Mouse (Mus musculus) cortical plate, adult 2 months (tissue): ENCODE data around the gene Myadm.

ENCODE experiments used
- CTCF ChIP-seq: fragments of 200-500 bp; IDR thresholded peaks from 2 replicates; pipeline ENCODE4 v1.5.1; 2011; ENCODE audit warnings: mild to moderate bottlenecking, control low read depth, low read length; ENCODE audit not compliant: insufficient read depth; ENCODE audit errors: extremely low read depth
- POLR2A ChIP-seq: fragments of 200-500 bp; IDR thresholded peaks from 2 replicates; pipeline ENCODE4 v1.6.1; 2011; ENCODE audit warnings: mild to moderate bottlenecking, low read length, control low read depth; ENCODE audit not compliant: insufficient read depth; ENCODE audit errors: extremely low read depth

DNA sequence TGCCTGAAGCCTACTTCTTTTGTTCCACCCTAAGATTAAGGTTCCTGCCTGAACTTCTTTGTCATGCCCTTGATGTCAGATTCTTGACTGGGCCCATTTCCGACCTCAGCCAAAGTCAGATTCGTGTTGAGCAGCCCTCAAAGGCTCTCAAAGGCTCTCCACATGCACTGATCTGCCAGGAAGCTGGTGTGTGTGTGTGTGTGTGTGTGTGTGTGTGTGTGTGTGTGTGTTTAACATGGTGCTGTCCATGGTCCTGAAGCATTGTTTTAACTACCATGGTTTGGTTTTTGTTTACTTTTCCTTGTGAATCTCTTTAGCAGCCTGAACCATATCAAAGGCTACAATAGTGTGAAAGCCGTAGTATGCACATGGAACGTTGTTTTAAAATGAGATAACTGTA, 39.1 kb downstream of the Myadm start:
- no peak for TF ChIP-seq POLR2A
- no peak for TF ChIP-seq CTCF
